Mouse (Mus musculus): ENCODE data around the gene Sertad2.

GRCm38 (mm10) chr11:20635646-20636045, 92.6 kb downstream of the Sertad2 start:
- TF ChIP-seq POLR2A (IDR thresholded peaks at IDR 0.05; ENCODE audit: borderline replicate concordance, extremely low read depth, insufficient read depth, insufficient read length, poor library complexity, severe bottlenecking), result no peak
- TF ChIP-seq CTCF (IDR thresholded peaks at IDR 0.05; ENCODE audit: borderline replicate concordance, extremely low read depth, insufficient read depth, insufficient read length), result no peak
